Comparison of ENCODE assay signal across 14 mouse cellular contexts in genomic region chr16:47266744-47267686, GRCm38 (mm10).
DNase-seq lines count a peak whose midpoint lies in the region; ATAC-seq lines count a peak whose summit lies in the region.
"Had no signal": no experiment of that assay in that cellular context is flagged by ENCODE, and none has a peak within 500 bp of the region (broad histone marks: within the 10 kb centered on the region; RNA-seq: fewer than 3 reads in every experiment).

No protein-coding gene starts in this region.

- no peak overlapping the region for H3K9ac ChIP-seq in embryonic facial prominence, embryonic 14.5 days (ENCODE audit: low read depth, low read length)
- H3K9ac ChIP-seq in heart, embryonic 12.5 days, result no peak overlapping the region
- H3K9ac ChIP-seq: heart, embryonic 13.5 days; liver, embryonic 14.5 days had no signal

- no peak overlapping the region for H3K4me3 ChIP-seq in embryonic facial prominence, embryonic 14.5 days (ENCODE audit: low read depth, low read length)
- no peak overlapping the region for H3K4me3 ChIP-seq in embryonic facial prominence, embryonic 10.5 days
- no peak overlapping the region for H3K4me3 ChIP-seq in heart, embryonic 12.5 days
- H3K4me3 ChIP-seq: erythroblast, embryonic 14.5 days; gastrocnemius, adult 2 months; heart, embryonic 13.5 days had no signal

- no peaks in the 10 kb centered on the region for H3K27me3 ChIP-seq in embryonic facial prominence, embryonic 14.5 days (replicated peaks; ENCODE audit: control insufficient read depth, insufficient read depth, low read length)
- H3K27me3 ChIP-seq in embryonic facial prominence, embryonic 10.5 days (replicated peaks; ENCODE audit: low read depth, poor library complexity, severe bottlenecking), result no peaks in the 10 kb centered on the region
- H3K27me3 ChIP-seq in heart, embryonic 12.5 days (replicated peaks), result no peaks in the 10 kb centered on the region
- H3K27me3 ChIP-seq: heart, embryonic 13.5 days had no signal

- no peak overlapping the region for H3K4me2 ChIP-seq in embryonic facial prominence, embryonic 14.5 days (ENCODE audit: low read depth, low read length)
- H3K4me2 ChIP-seq in heart, embryonic 12.5 days, result no peak overlapping the region
- H3K4me2 ChIP-seq: heart, embryonic 13.5 days had no signal

- no peak overlapping the region for H3K27ac ChIP-seq in embryonic facial prominence, embryonic 14.5 days (replicated peaks; ENCODE audit: low read depth, low read length)
- no peak overlapping the region for H3K27ac ChIP-seq in embryonic facial prominence, embryonic 10.5 days (replicated peaks)
- no peak overlapping the region for H3K27ac ChIP-seq in heart, embryonic 12.5 days (ENCODE audit: poor library complexity, severe bottlenecking)
- H3K27ac ChIP-seq: gastrocnemius, adult 2 months; heart, embryonic 13.5 days; liver, embryonic 14.5 days had no signal

- intact Hi-C loops in heart, postnatal 10 days (cut with DNase I), result no loop called here

- H3K4me1 ChIP-seq in embryonic facial prominence, embryonic 14.5 days (ENCODE audit: control insufficient read depth, insufficient read depth, low read length), result no peaks in the 10 kb centered on the region
- H3K4me1 ChIP-seq in embryonic facial prominence, embryonic 10.5 days, result no peaks in the 10 kb centered on the region
- H3K4me1 ChIP-seq in heart, embryonic 12.5 days (replicated peaks), result no peaks in the 10 kb centered on the region
- H3K4me1 ChIP-seq: heart, embryonic 13.5 days had no signal

- H3K36me3 ChIP-seq in embryonic facial prominence, embryonic 14.5 days (ENCODE audit: control insufficient read depth, insufficient read depth, low read length), result no peaks in the 10 kb centered on the region
- no peaks in the 10 kb centered on the region for H3K36me3 ChIP-seq in embryonic facial prominence, embryonic 10.5 days (replicated peaks)
- H3K36me3 ChIP-seq in heart, embryonic 12.5 days, result no peaks in the 10 kb centered on the region
- H3K36me3 ChIP-seq: heart, embryonic 13.5 days had no signal

- no peak for ATAC-seq in embryonic facial prominence, embryonic 14.5 days (ENCODE audit: low read depth)
- ATAC-seq in heart, embryonic 12.5 days (ENCODE audit: insufficient number of reproducible peaks, low FRiP score), result no peak

- H3K9me3 ChIP-seq in embryonic facial prominence, embryonic 14.5 days (ENCODE audit: control insufficient read depth, low read length), result no peaks in the 10 kb centered on the region
- no peaks in the 10 kb centered on the region for H3K9me3 ChIP-seq in embryonic facial prominence, embryonic 10.5 days
- H3K9me3 ChIP-seq in heart, embryonic 12.5 days (replicated peaks), result no peaks in the 10 kb centered on the region
- H3K9me3 ChIP-seq: heart, embryonic 13.5 days had no signal

- WGBS in embryonic facial prominence, embryonic 14.5 days, result 76% methylated on average over 8 of the region's 8 CpGs
- WGBS in embryonic facial prominence, embryonic 10.5 days, result 85% methylated on average over 8 of the region's 8 CpGs
- 73% methylated on average over 8 of the region's 8 CpGs for WGBS in heart, embryonic 12.5 days

- DNase-seq in embryonic facial prominence, embryonic 14.5 days (ENCODE audit: low spot score), result peak; percentile 4
- DNase-seq in embryonic facial prominence, embryonic 10.5 days (ENCODE audit: low spot score), result no peak
- peak; percentile 3 for DNase-seq in right cerebral cortex, adult 18-20 months
- no peak for DNase-seq in right cerebral cortex, postnatal 4 days
- DNase-seq in layer of hippocampus, adult 9-11 months, result peak; percentile 8
- no peak for DNase-seq in kidney, postnatal 36 days
- no peak for DNase-seq in heart, postnatal 10 days
- DNase-seq: adrenal gland, postnatal 10 days; gastrocnemius, adult 2 months; kidney, postnatal 10 days had no signal

Comparison
In these comparisons a context has a peak if more than half of its experiments do, and no peak if none do; other contexts are left out.
1. DNase-seq: peak in embryonic facial prominence, embryonic 14.5 days (single experiment), right cerebral cortex, adult 18-20 months (single experiment) and layer of hippocampus, adult 9-11 months (single experiment); none in embryonic facial prominence, embryonic 10.5 days (single experiment), right cerebral cortex, postnatal 4 days (single experiment), kidney, postnatal 36 days (0 of 2) and heart, postnatal 10 days (0 of 2).